Mouse (Mus musculus): Measurements from ENCODE around the gene Cbr2. TPM values are rescaled to one million over a fixed set of nuclear protein-coding genes. Genes with fewer than 3 reads are reported as not detected.

Gene Cbr2
- polyA plus RNA-seq, 1 experiment from 2014 or later, result 1.3 TPM

- no peak for ATAC-seq
- H3K4me3 ChIP-seq (ENCODE audit: low read length), result no peak overlapping the region
- H3K4me1 ChIP-seq (ENCODE audit: control insufficient read depth, insufficient read depth, low read depth, low read length), result peaks cover 19% of the 10 kb centered on the region
- H3K9me3 ChIP-seq (ENCODE audit: control insufficient read depth, low read length), result no peaks in the 10 kb centered on the region
- peaks cover 13% of the 10 kb centered on the region for H3K36me3 ChIP-seq (ENCODE audit: control insufficient read depth, insufficient read depth, low read length)
- no peak overlapping the region for H3K27ac ChIP-seq (ENCODE audit: low read depth, low read length)
- H3K9ac ChIP-seq (ENCODE audit: low read depth, low read length), result no peak overlapping the region
- 89% methylated on average over 9 of the region's 9 CpGs for WGBS
- no peaks in the 10 kb centered on the region for H3K27me3 ChIP-seq (replicated peaks; ENCODE audit: control insufficient read depth, insufficient read depth, low read length)
- H3K4me2 ChIP-seq (ENCODE audit: low read length), result no peak overlapping the region
These were observed 16.8 kb downstream of the Cbr2 start for GRCm38 (mm10) chr11:120715131-120715530.

GRCm38 (mm10) chr11:120714546-120714945 is 17.4 kb downstream of the Cbr2 start:
- Histone ChIP-seq H3K4me1 (ENCODE audit: control insufficient read depth, insufficient read depth, low read depth, low read length) (peaks cover 19% of the 10 kb centered on the region), H3K27ac (ENCODE audit: low read depth, low read length) (no peak overlapping the region), H3K9ac (ENCODE audit: low read depth, low read length) (peak overlapping the region; percentile 78), H3K36me3 (ENCODE audit: control insufficient read depth, insufficient read depth, low read length) (peaks cover 13% of the 10 kb centered on the region), H3K9me3 (ENCODE audit: control insufficient read depth, low read length) (no peaks in the 10 kb centered on the region), H3K4me3 (ENCODE audit: low read length) (peak overlapping the region; percentile 68), H3K27me3 (replicated peaks; ENCODE audit: control insufficient read depth, insufficient read depth, low read length) (no peaks in the 10 kb centered on the region), H3K4me2 (ENCODE audit: low read length) (peak overlapping the region; percentile 99)
- WGBS, result 61% methylated on average over 10 of the region's 10 CpGs
- ATAC-seq, result no peak

GRCm38 (mm10) chr11:120713580-120714518 is 18.1 kb downstream of the Cbr2 start, which contains the start of the genes Cenpx and Lrrc45:
TSS of gene Cenpx (minus strand) at chr11:120713738.
TSS of gene Lrrc45 (plus strand) at chr11:120713925.
- Histone ChIP-seq H3K36me3 (ENCODE audit: control insufficient read depth, insufficient read depth, low read length) (peaks cover 13% of the 10 kb centered on the region), H3K27ac (ENCODE audit: low read depth, low read length) (peak within 1 kb of the TSS; percentile 83), H3K9me3 (ENCODE audit: control insufficient read depth, low read length) (no peaks in the 10 kb centered on the region), H3K4me1 (ENCODE audit: control insufficient read depth, insufficient read depth, low read depth, low read length) (peaks cover 19% of the 10 kb centered on the region), H3K9ac (ENCODE audit: low read depth, low read length) (peak within 1 kb of the TSS; percentile 78), H3K27me3 (replicated peaks; ENCODE audit: control insufficient read depth, insufficient read depth, low read length) (no peaks in the 10 kb centered on the region), H3K4me3 (ENCODE audit: low read length) (peak within 1 kb of the TSS; percentile 68), H3K4me2 (ENCODE audit: low read length) (peak within 1 kb of the TSS; percentile 99)
- ATAC-seq, result peak; percentile 98
- WGBS, result 2% methylated on average over 53 of the region's 53 CpGs

GRCm38 (mm10) chr11:120712771-120713568 is 18.9 kb downstream of the Cbr2 start:
- Histone ChIP-seq H3K4me2 (ENCODE audit: low read length) (peak overlapping the region; percentile 99), H3K27me3 (replicated peaks; ENCODE audit: control insufficient read depth, insufficient read depth, low read length) (no peaks in the 10 kb centered on the region), H3K27ac (ENCODE audit: low read depth, low read length) (peak overlapping the region; percentile 83), H3K36me3 (ENCODE audit: control insufficient read depth, insufficient read depth, low read length) (peaks cover 13% of the 10 kb centered on the region), H3K9ac (ENCODE audit: low read depth, low read length) (peak overlapping the region; percentile 77), H3K4me3 (ENCODE audit: low read length) (peak overlapping the region; percentile 68), H3K9me3 (ENCODE audit: control insufficient read depth, low read length) (no peaks in the 10 kb centered on the region), H3K4me1 (ENCODE audit: control insufficient read depth, insufficient read depth, low read depth, low read length) (peaks cover 19% of the 10 kb centered on the region)
- under 1% methylated on average over 34 of the region's 38 CpGs for WGBS
- ATAC-seq, result peak; percentile 59

- peak overlapping the region; percentile 77; the same call in 1 of the 2 replicates for H3K9ac ChIP-seq (ENCODE audit: low read depth, low read length)
- ATAC-seq, result no peak
- no peak overlapping the region for H3K27ac ChIP-seq (ENCODE audit: low read depth, low read length)
- 63% methylated on average over 8 of the region's 8 CpGs for WGBS
- H3K4me3 ChIP-seq (ENCODE audit: low read length), result no peak overlapping the region
- H3K9me3 ChIP-seq (ENCODE audit: control insufficient read depth, low read length), result no peaks in the 10 kb centered on the region
- peak overlapping the region; percentile 99 for H3K4me2 ChIP-seq (ENCODE audit: low read length)
- H3K36me3 ChIP-seq (ENCODE audit: control insufficient read depth, insufficient read depth, low read length), result peaks cover 5% of the 10 kb centered on the region
- H3K4me1 ChIP-seq (ENCODE audit: control insufficient read depth, insufficient read depth, low read depth, low read length), result peaks cover 19% of the 10 kb centered on the region
- H3K27me3 ChIP-seq (replicated peaks; ENCODE audit: control insufficient read depth, insufficient read depth, low read length), result no peaks in the 10 kb centered on the region
These were observed 19.8 kb downstream of the Cbr2 start for GRCm38 (mm10) chr11:120711980-120712604.

- WGBS, result 71% methylated on average over 5 of the region's 5 CpGs
- Histone ChIP-seq H3K4me1 (ENCODE audit: control insufficient read depth, insufficient read depth, low read depth, low read length) (peaks cover 19% of the 10 kb centered on the region), H3K4me3 (ENCODE audit: low read length) (no peak overlapping the region), H3K4me2 (ENCODE audit: low read length) (no peak overlapping the region), H3K9ac (ENCODE audit: low read depth, low read length) (no peak overlapping the region), H3K9me3 (ENCODE audit: control insufficient read depth, low read length) (no peaks in the 10 kb centered on the region), H3K36me3 (ENCODE audit: control insufficient read depth, insufficient read depth, low read length) (peaks cover 3% of the 10 kb centered on the region; the same call in 1 of the 2 replicates), H3K27me3 (replicated peaks; ENCODE audit: control insufficient read depth, insufficient read depth, low read length) (no peaks in the 10 kb centered on the region), H3K27ac (ENCODE audit: low read depth, low read length) (no peak overlapping the region)
- no peak for ATAC-seq
These were observed 21.2 kb downstream of the Cbr2 start for GRCm38 (mm10) chr11:120710672-120711071.

- Histone ChIP-seq H3K27ac (ENCODE audit: low read depth, low read length) (no peak overlapping the region), H3K4me1 (ENCODE audit: control insufficient read depth, insufficient read depth, low read depth, low read length) (peaks cover 19% of the 10 kb centered on the region), H3K9me3 (ENCODE audit: control insufficient read depth, low read length) (no peaks in the 10 kb centered on the region), H3K4me2 (ENCODE audit: low read length) (no peak overlapping the region), H3K9ac (ENCODE audit: low read depth, low read length) (no peak overlapping the region), H3K4me3 (ENCODE audit: low read length) (no peak overlapping the region), H3K27me3 (replicated peaks; ENCODE audit: control insufficient read depth, insufficient read depth, low read length) (no peaks in the 10 kb centered on the region), H3K36me3 (ENCODE audit: control insufficient read depth, insufficient read depth, low read length) (peaks cover 3% of the 10 kb centered on the region; the same call in 1 of the 2 replicates)
- 86% methylated on average over 2 of the region's 2 CpGs for WGBS
- no peak for ATAC-seq
These were observed 22.4 kb downstream of the Cbr2 start for GRCm38 (mm10) chr11:120709551-120709950.

GRCm38 (mm10) chr11:120707969-120708368 is 23.9 kb downstream of the Cbr2 start:
- ATAC-seq, result no peak
- WGBS, result 31% methylated on average over 5 of the region's 5 CpGs
- peaks cover 20% of the 10 kb centered on the region for H3K4me1 ChIP-seq (ENCODE audit: control insufficient read depth, insufficient read depth, low read depth, low read length)
- no peak overlapping the region for H3K4me3 ChIP-seq (ENCODE audit: low read length)
- H3K27me3 ChIP-seq (replicated peaks; ENCODE audit: control insufficient read depth, insufficient read depth, low read length), result no peaks in the 10 kb centered on the region
- H3K4me2 ChIP-seq (ENCODE audit: low read length), result no peak overlapping the region
- H3K9me3 ChIP-seq (ENCODE audit: control insufficient read depth, low read length), result no peaks in the 10 kb centered on the region
- H3K27ac ChIP-seq (ENCODE audit: low read depth, low read length), result no peak overlapping the region
- no peak overlapping the region; the same call in 1 of the 2 replicates for H3K9ac ChIP-seq (ENCODE audit: low read depth, low read length)
- H3K36me3 ChIP-seq (ENCODE audit: control insufficient read depth, insufficient read depth, low read length), result peaks cover 5% of the 10 kb centered on the region

All from hindbrain, embryonic 16.5 days (tissue).